Mouse (Mus musculus) neural tube, embryonic 15.5 days (tissue): ENCODE measurements around the gene Fat1. TPM values are rescaled to one million over a fixed set of nuclear protein-coding genes. Genes with fewer than 3 reads are reported as not detected.

Experiments used
- ATAC-seq: fragments of 200-750 bp; cut with Nextera tagmentation; 2 replicates; pipeline ENCODE4 v1.8.0; 2017; ENCODE audit warnings: mild to moderate bottlenecking, moderate TSS enrichment, moderate library complexity; ENCODE audit not compliant: low FRiP score
- H3K27ac ChIP-seq: fragments of 300-500 bp; sonication (generic); replicated peaks from 2 replicates; pipeline ENCODE4 v1.5.1; 2015; ENCODE audit warnings: mild to moderate bottlenecking, inconsistent platforms
- H3K27me3 ChIP-seq: fragments of 300-500 bp; sonication (generic); replicated peaks from 2 replicates; pipeline ENCODE4 v1.6.1; 2015; ENCODE audit warnings: inconsistent platforms
- H3K36me3 ChIP-seq: fragments of 300-500 bp; sonication (generic); 2 replicates; pipeline ENCODE4 v1.6.1; 2015; ENCODE audit warnings: inconsistent platforms
- H3K4me1 ChIP-seq: fragments of 300-500 bp; sonication (generic); 2 replicates; pipeline ENCODE4 v1.6.1; 2015; ENCODE audit warnings: inconsistent platforms
- H3K4me2 ChIP-seq: fragments of 300-500 bp; sonication (generic); 2 replicates; pipeline ENCODE4 v1.6.1; 2015; ENCODE audit warnings: inconsistent platforms, mild to moderate bottlenecking, moderate library complexity
- H3K4me3 ChIP-seq: fragments of 300-500 bp; sonication (generic); replicated peaks from 2 replicates; pipeline ENCODE4 v1.5.1; 2015; ENCODE audit warnings: mild to moderate bottlenecking, inconsistent platforms
- H3K9ac ChIP-seq: fragments of 300-500 bp; sonication (generic); replicated peaks from 2 replicates; pipeline ENCODE4 v1.6.1; 2015; ENCODE audit warnings: mild to moderate bottlenecking, inconsistent platforms
- H3K9me3 ChIP-seq: fragments of 300-500 bp; sonication (generic); replicated peaks from 2 replicates; pipeline ENCODE4 v1.6.1; 2016; ENCODE audit warnings: inconsistent platforms
- WGBS: fragments of 180-500 bp; shearing (Covaris S2); methylation state at CpG from one replicate; pipeline ENCODE4 v1.1.7; 2015; ENCODE audit warnings: mixed read lengths; 5-methylcytosine and 5-hydroxymethylcytosine counted together
- polyA plus RNA-seq: library from polyadenylated mRNA; unstranded; fragments of >200 nt; fragmentation: Nextera tagmentation; extraction: Ambion mirVana; gene quantifications from 2 replicates; pipeline ENCODE4 v1.2.1, GENCODE M21; 2015

Gene Fat1
- polyA plus RNA-seq, 1 experiment from 2014 or later: 12.5 TPM

DNA sequence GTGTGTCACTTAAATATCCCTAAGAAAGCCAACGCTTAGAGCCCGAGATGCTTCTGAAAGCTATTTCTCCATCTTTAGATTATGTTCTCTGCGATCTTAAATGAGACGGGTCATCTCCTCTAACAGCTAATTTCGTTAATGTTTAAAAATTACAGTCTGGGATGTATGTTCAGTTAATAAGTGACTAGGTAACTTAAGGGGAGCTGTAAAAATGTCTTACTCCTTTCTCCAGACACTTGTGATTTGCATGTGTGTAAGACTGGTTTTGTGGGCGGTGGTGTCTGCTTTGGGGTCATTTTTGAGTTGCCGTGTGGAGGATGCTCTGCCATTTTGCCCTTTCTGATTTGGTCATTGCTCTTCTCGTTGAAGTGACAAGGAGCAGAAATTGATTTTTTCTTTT, 78.6 kb downstream of the Fat1 start:
- Histone ChIP-seq H3K4me2 (no peak overlapping the region), H3K9ac (no peak overlapping the region), H3K27me3 (no peaks in the 10 kb centered on the region), H3K27ac (no peak overlapping the region), H3K4me1 (no peaks in the 10 kb centered on the region), H3K36me3 (peaks cover 19% of the 10 kb centered on the region), H3K9me3 (no peaks in the 10 kb centered on the region), H3K4me3 (no peak overlapping the region)
- 84% methylated on average over 8 of the region's 8 CpGs for WGBS
- no peak for ATAC-seq

DNA sequence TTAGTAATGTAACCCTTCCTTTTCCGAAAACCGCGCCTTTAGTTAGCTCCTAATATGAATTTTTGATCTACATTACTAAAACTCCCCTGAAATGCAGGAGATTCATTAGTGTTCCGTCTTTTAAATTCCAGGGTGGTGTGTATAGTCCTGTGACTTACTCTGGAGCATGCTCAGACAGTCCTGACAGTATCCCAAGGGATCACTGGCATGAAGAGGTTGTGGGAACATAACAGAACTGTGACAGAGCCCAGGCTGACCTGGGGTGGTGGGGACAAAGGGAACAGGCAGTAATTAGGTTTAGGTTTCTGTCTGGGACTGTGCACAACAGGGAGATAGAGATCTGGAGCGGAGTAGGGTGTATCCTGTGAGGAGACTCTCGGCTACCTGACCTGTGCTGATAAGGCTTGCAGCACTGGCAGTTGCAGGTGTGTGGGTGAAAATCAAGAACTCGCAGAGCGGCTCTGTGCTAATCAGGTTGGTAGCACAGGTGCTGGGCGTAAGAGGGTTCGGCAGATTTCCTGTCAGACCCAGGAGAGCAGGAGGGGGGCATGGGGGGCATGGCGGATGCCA, 79.3 kb downstream of the Fat1 start:
- Histone ChIP-seq H3K27me3 (no peaks in the 10 kb centered on the region), H3K27ac (no peak overlapping the region), H3K4me2 (no peak overlapping the region), H3K9ac (no peak overlapping the region), H3K4me3 (no peak overlapping the region), H3K4me1 (no peaks in the 10 kb centered on the region), H3K9me3 (no peaks in the 10 kb centered on the region), H3K36me3 (peaks cover 19% of the 10 kb centered on the region)
- WGBS: 87% methylated on average over 11 of the region's 11 CpGs
- ATAC-seq: no peak

DNA sequence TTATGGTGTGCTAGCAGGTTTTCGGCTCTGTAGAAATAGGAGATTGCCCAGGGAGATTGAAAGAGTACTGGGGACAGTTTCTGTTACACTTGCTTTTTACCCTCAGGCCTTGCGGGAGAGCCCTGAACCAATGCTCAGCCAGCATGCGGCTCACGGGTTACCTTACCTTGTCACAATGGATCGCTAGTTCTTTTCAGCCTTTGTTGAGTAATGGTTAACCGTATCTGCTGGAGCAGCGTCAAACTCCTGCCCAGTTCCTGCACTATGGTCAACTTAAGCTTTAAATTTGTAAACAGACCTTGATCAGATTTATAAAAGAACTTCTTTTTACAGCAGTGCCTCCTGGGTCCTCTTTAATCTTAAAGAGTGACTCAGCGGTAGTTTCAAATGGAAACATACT, 80.6 kb downstream of the Fat1 start:
- no peak overlapping the region for H3K4me3 ChIP-seq
- ATAC-seq: no peak
- H3K9me3 ChIP-seq: no peaks in the 10 kb centered on the region
- H3K4me2 ChIP-seq: no peak overlapping the region
- H3K36me3 ChIP-seq: peaks cover 9% of the 10 kb centered on the region
- H3K27ac ChIP-seq: no peak overlapping the region
- H3K9ac ChIP-seq: no peak overlapping the region
- no peaks in the 10 kb centered on the region for H3K4me1 ChIP-seq
- no peaks in the 10 kb centered on the region for H3K27me3 ChIP-seq
- WGBS: 75% methylated on average over 8 of the region's 8 CpGs

DNA sequence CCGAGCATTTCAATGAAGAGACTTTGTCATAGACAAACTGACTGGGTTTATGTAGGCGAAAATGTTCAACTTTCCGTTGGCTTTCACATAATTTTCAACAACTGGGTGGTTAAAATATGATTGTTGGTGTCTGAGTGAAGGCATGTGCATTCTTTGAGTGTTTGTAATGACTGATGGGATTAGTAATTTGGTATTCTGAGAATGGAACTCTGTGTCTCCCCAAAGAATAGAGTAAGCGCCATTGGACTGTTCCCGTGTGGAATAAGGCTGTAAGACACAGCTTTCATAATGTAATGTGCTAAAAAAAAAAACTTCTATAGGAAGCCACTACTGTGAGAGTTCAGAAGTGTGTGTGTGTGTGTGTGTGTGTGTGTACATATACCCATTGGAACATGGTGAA, 84.0 kb downstream of the Fat1 start:
- no peak overlapping the region for H3K9ac ChIP-seq
- peaks cover 17% of the 10 kb centered on the region for H3K36me3 ChIP-seq
- no peak overlapping the region for H3K27ac ChIP-seq
- H3K9me3 ChIP-seq: peaks cover under 1% of the 10 kb centered on the region; the same call in 1 of the 2 replicates
- no peaks in the 10 kb centered on the region for H3K4me1 ChIP-seq
- H3K4me2 ChIP-seq: no peak overlapping the region
- ATAC-seq: no peak
- H3K4me3 ChIP-seq: no peak overlapping the region
- 76% methylated on average over 5 of the region's 5 CpGs for WGBS
- H3K27me3 ChIP-seq: no peaks in the 10 kb centered on the region

DNA sequence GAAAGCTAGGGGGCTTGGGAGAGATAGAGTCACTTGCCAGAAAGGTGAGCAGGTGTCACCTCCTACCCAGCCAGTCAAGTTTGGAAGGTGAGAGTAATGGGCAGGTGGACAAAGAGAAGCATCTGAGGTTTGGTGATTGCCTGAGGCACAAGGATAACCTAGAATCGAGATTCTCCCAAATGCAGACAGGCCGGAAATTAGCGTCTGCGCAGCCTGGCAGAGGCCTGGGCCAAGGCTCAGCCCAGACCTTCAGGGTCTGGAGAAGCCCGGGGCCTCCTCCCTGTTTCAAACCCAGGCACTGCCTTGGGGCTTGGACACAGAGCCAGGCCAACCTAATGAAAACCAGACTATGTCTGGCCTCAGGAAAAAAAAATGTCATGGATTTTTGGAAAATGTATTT, 85.9 kb downstream of the Fat1 start:
- WGBS: 93% methylated on average over 5 of the region's 5 CpGs
- ATAC-seq: no peak
- no peak overlapping the region for H3K9ac ChIP-seq
- H3K27ac ChIP-seq: no peak overlapping the region
- no peak overlapping the region for H3K4me2 ChIP-seq
- peaks cover 37% of the 10 kb centered on the region for H3K36me3 ChIP-seq
- no peaks in the 10 kb centered on the region for H3K4me1 ChIP-seq
- H3K4me3 ChIP-seq: no peak overlapping the region
- peaks cover 13% of the 10 kb centered on the region for H3K9me3 ChIP-seq
- no peaks in the 10 kb centered on the region for H3K27me3 ChIP-seq

DNA sequence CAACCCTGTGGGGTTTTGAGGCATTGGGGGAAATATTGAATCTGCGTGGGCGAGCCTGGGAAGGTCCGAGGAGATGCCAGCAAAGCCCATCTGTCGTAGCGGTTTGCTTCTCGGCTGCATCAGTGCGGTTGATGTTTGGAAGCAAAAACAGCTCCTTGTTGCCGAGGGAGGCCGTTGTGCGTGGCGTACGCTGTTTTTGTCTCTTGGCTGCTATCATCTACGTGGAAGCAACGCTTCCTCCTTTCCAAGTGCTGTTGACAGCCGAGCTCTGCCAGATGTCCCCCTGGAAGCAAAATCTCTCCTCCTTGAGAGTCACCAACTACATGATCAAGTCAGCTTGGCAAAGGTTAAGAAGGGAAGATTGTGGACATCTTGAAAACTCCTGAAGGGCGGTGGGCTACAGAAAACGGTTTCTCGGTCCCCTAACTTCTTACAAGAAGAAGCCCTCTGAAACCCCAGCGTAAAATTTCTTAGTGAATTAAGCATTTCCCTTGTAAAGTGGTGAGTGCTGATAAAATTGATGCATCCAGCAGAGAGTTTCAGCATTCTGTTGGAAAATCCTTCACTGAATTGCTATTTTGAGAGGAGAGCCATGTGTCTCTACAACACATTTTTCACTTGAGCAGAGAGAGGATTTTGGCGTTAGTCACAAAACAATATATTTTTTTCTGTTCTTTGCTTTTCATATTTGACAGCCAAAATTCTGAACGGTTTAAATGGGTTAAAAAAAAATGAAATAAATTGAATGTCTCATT, 86.8 kb downstream of the Fat1 start:
- WGBS: 93% methylated on average over 21 of the region's 21 CpGs
- no peaks in the 10 kb centered on the region for H3K27me3 ChIP-seq
- no peak overlapping the region for H3K4me3 ChIP-seq
- ATAC-seq: no peak
- H3K4me1 ChIP-seq: no peaks in the 10 kb centered on the region
- H3K9ac ChIP-seq: no peak overlapping the region
- peaks cover 13% of the 10 kb centered on the region for H3K9me3 ChIP-seq
- no peak overlapping the region for H3K27ac ChIP-seq
- H3K4me2 ChIP-seq: no peak overlapping the region
- H3K36me3 ChIP-seq: peaks cover 43% of the 10 kb centered on the region

DNA sequence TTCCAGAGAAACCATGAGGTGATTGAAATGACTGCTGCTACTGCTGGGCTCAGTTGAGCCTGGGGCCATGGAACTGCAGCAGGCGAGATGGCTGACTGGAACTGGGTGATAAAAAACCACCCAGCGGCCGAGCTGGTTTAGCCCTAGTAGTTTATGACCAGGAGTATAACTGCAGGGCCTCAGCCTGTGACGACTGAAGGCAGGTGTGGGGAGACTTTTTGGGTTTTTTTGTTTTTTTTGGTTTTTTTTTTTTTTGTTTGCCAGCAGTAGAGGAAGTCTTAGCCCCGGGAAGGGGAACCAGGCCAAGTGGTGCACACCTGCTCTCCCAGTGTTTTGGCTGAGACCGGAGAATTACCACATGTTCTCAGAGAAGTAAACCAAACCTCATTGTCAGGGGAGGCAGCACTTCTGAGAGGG, 92.8 kb downstream of the Fat1 start:
- Histone ChIP-seq H3K4me3 (no peak overlapping the region), H3K27me3 (no peaks in the 10 kb centered on the region), H3K4me1 (no peaks in the 10 kb centered on the region), H3K36me3 (peaks cover 69% of the 10 kb centered on the region), H3K4me2 (no peak overlapping the region), H3K27ac (no peak overlapping the region), H3K9me3 (peaks cover 13% of the 10 kb centered on the region), H3K9ac (no peak overlapping the region)
- WGBS: 43% methylated on average over 6 of the region's 6 CpGs
- ATAC-seq: no peak; the same call in 1 of the 2 replicates

DNA sequence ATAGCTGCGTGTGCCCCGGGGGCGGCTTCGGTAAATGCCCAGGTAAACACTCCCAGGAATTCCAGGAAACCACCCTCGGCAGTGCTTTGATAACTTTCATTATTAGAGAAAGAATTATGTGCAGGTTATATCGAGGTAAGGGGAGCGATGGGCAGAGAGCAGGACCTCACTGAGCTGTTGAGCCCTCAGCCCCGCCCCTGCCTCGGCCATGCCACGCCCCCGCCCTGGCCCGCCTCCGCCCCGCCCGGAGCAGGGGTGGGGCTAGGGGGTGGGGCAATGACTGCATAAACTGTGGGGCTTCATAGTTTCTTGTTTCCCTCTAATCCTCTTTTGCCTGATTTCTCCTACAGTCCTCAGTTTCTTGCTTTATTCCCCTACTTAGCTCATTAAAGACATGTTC, 103.1 kb downstream of the Fat1 start:
- no peak overlapping the region for H3K4me3 ChIP-seq
- H3K36me3 ChIP-seq: peaks cover 79% of the 10 kb centered on the region
- no peak overlapping the region for H3K4me2 ChIP-seq
- H3K9me3 ChIP-seq: no peaks in the 10 kb centered on the region
- ATAC-seq: no peak
- no peak overlapping the region for H3K27ac ChIP-seq
- no peaks in the 10 kb centered on the region for H3K4me1 ChIP-seq
- WGBS: 90% methylated on average over 15 of the region's 15 CpGs
- H3K9ac ChIP-seq: no peak overlapping the region
- no peaks in the 10 kb centered on the region for H3K27me3 ChIP-seq

DNA sequence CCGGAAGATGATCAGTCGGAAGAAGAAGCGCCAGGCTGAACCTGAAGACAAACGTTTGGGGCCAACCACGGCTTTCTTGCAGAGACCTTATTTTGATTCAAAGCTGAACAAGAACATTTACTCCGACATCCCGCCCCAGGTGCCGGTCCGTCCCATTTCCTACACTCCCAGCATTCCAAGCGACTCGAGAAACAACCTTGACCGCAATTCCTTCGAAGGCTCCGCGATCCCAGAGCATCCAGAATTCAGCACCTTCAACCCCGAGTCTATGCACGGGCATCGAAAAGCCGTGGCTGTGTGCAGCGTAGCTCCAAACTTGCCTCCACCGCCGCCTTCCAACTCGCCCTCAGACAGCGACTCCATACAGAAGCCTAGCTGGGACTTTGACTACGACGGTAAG, 108.9 kb downstream of the Fat1 start:
- Histone ChIP-seq H3K4me2 (no peak overlapping the region), H3K27ac (no peak overlapping the region), H3K4me3 (no peak overlapping the region), H3K27me3 (no peaks in the 10 kb centered on the region), H3K36me3 (peaks cover 56% of the 10 kb centered on the region), H3K9me3 (no peaks in the 10 kb centered on the region), H3K9ac (no peak overlapping the region), H3K4me1 (no peaks in the 10 kb centered on the region)
- 95% methylated on average over 26 of the region's 26 CpGs for WGBS
- ATAC-seq: no peak

DNA sequence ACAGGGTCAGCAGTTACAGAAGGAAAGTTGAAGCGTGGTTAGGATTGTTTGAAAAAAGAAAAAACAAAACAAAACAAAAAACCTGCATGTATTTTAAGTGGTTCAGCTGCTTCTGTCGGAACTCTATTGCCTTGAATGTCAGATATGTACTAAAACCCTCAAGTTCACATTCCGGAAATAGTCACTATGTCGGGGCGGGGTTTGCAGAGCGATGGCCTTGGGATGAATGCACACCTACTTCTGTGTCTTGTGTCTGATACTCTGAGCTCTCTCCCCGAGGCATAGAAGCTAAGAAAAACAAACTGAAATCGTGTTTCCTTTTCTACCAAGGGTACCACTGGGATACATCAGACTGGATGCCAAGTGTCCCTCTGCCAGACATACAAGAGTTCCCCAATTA, 115.2 kb downstream of the Fat1 start:
- WGBS: 91% methylated on average over 8 of the region's 8 CpGs
- Histone ChIP-seq H3K4me1 (no peaks in the 10 kb centered on the region), H3K27ac (no peak overlapping the region), H3K9ac (no peak overlapping the region), H3K9me3 (no peaks in the 10 kb centered on the region), H3K4me3 (no peak overlapping the region), H3K4me2 (no peak overlapping the region), H3K36me3 (peaks cover 24% of the 10 kb centered on the region), H3K27me3 (no peaks in the 10 kb centered on the region)
- no peak for ATAC-seq

DNA sequence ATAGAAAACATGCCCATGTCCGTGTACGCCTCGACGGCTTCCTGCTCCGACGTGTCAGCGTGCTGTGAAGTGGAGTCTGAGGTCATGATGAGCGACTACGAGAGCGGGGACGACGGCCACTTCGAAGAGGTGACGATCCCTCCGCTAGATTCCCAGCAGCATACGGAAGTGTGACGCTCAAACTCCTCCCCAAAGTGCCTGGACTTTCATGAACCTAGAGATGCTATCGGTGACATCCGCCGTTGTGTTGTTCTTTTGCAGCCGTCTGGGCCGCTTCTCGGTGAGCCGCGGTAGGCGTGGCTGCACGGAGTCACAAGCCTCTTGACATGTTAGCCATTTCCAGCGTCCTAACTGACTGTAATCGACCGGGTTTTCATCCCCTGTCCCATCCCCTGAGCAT, 116.0 kb downstream of the Fat1 start:
- H3K4me3 ChIP-seq: no peak overlapping the region
- no peak for ATAC-seq
- H3K4me2 ChIP-seq: no peak overlapping the region
- no peaks in the 10 kb centered on the region for H3K27me3 ChIP-seq
- no peak overlapping the region for H3K9ac ChIP-seq
- WGBS: 96% methylated on average over 30 of the region's 30 CpGs
- H3K27ac ChIP-seq: no peak overlapping the region
- no peaks in the 10 kb centered on the region for H3K9me3 ChIP-seq
- peaks cover 24% of the 10 kb centered on the region for H3K36me3 ChIP-seq
- no peaks in the 10 kb centered on the region for H3K4me1 ChIP-seq

DNA sequence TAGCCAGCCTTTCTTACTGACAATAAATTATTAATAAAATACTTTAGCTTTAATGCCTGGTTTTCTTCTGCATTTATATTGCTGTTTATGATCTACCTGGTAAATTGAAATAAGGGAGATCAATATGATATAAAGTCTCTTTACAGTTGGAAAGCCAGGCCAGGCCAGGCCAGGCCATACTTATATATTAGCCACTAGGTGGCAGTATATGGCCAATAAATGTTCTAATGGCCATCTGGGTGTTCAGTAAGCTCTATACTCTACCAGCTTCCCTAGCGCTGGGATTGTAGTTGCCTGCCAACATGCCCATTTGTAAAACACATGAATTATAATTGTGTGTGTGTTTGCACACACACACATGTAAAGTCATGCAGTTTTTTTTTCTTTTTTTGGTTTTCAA, 117.0 kb downstream of the Fat1 start:
- 63% methylated on average over 1 of the region's 1 CpGs for WGBS
- H3K36me3 ChIP-seq: peaks cover 24% of the 10 kb centered on the region
- ATAC-seq: no peak

More for the DNA sequence above, 117.0 kb downstream of the Fat1 start:
- Histone ChIP-seq H3K4me3 (no peak overlapping the region), H3K9ac (no peak overlapping the region), H3K27me3 (no peaks in the 10 kb centered on the region), H3K4me2 (no peak overlapping the region), H3K4me1 (no peaks in the 10 kb centered on the region), H3K27ac (no peak overlapping the region), H3K9me3 (no peaks in the 10 kb centered on the region)
